Mouse (Mus musculus) ES-E14 (cell line): ENCODE measurements around the gene N4bp1. TPM values are rescaled to one million over a fixed set of nuclear protein-coding genes. Genes with fewer than 3 reads are reported as not detected.

Experiments
- DNase-seq: peaks from one replicate; pipeline ENCODE4 v3.0.0-alpha.2; 2013; ENCODE audit warnings: low read depth, low spot score
- H3K27ac ChIP-seq: 2 replicates; pipeline ENCODE4 v1.5.1; 2012; ENCODE audit warnings: low read depth, mild to moderate bottlenecking, low read length, moderate library complexity, mixed read lengths; ENCODE audit not compliant: poor library complexity, insufficient read depth, severe bottlenecking
- H3K36me3 ChIP-seq: 2 replicates; pipeline ENCODE4 v1.6.1; 2012; ENCODE audit warnings: mild to moderate bottlenecking, low read length, moderate library complexity, mixed read lengths; ENCODE audit not compliant: control insufficient read depth, poor library complexity, insufficient read depth, severe bottlenecking
- H3K4me1 ChIP-seq, 2 experiments: fragments of 150-350 bp in 1 of 2; sonication (generic) in 1 of 2; 2 replicates each; pipeline ENCODE4 v1.6.1; 2012; ENCODE audit warnings: low read length in 2 of 2, mild to moderate bottlenecking in 1 of 2, mixed read lengths in 1 of 2; ENCODE audit not compliant: control insufficient read depth in 2 of 2, insufficient read depth in 2 of 2, poor library complexity in 1 of 2
- H3K4me3 ChIP-seq, 2 experiments: fragments of 150-350 bp in 1 of 2; sonication (generic) in 1 of 2; 2 replicates each; pipeline ENCODE4 v1.5.1; 2012; ENCODE audit warnings: low read length in 2 of 2, low read depth in 1 of 2, mild to moderate bottlenecking in 1 of 2, mixed read lengths in 1 of 2; ENCODE audit not compliant: insufficient read depth in 1 of 2, poor library complexity in 1 of 2, severe bottlenecking in 1 of 2
- H3K9ac ChIP-seq: 2 replicates; pipeline ENCODE4 v1.6.1; 2012; ENCODE audit warnings: low read depth, mild to moderate bottlenecking, low read length, mixed read lengths; ENCODE audit not compliant: poor library complexity, insufficient read depth, severe bottlenecking
- H3K9me3 ChIP-seq: fragments of 150-350 bp; sonication (generic); 2 replicates; pipeline ENCODE4 v1.6.1; 2012; ENCODE audit warnings: low read depth, mild to moderate bottlenecking, low read length; ENCODE audit not compliant: control insufficient read depth, insufficient read depth
- CHD2 ChIP-seq: IDR thresholded peaks from 2 replicates; pipeline ENCODE4 v1.6.1; 2014; ENCODE audit warnings: mild to moderate bottlenecking, low read depth, low read length, inconsistent platforms
- HCFC1 ChIP-seq: IDR thresholded peaks from 2 replicates; pipeline ENCODE4 v1.6.1; 2012; ENCODE audit warnings: low read length, inconsistent platforms, borderline replicate concordance; ENCODE audit not compliant: insufficient read depth
- MAFK ChIP-seq: IDR thresholded peaks from 2 replicates; pipeline ENCODE4 v1.6.1; 2014; ENCODE audit warnings: mild to moderate bottlenecking, low read depth, low read length, inconsistent platforms; ENCODE audit not compliant: insufficient read depth
- ZC3H11A ChIP-seq: IDR thresholded peaks from 2 replicates; pipeline ENCODE4 v1.6.1; 2012; ENCODE audit warnings: low read depth, mild to moderate bottlenecking, inconsistent platforms, low read length, borderline replicate concordance
- ZNF384 ChIP-seq: IDR thresholded peaks from 2 replicates; pipeline ENCODE4 v1.6.1; 2012; ENCODE audit warnings: low read depth, low read length, inconsistent platforms
- in situ Hi-C, 2 experiments: fragments of 600-800 bp; cut with MboI; formaldehyde crosslinking; loops; one replicate each; pipeline ENCODE4 v1.15.1; 2025; ENCODE audit warnings: low sequenced_read_pairs in 2 of 2, inconsistent platforms in 1 of 2; ENCODE audit not compliant: unreplicated experiment in 2 of 2
- total RNA-seq: library from RNA; depleted of rRNA; stranded (reverse); fragments of 300-350 nt; gene quantifications from 2 replicates; pipeline ENCODE4 v1.2.3, GENCODE M21; 2012

The N4bp1 gene
- total RNA-seq, 1 experiment: 40.2 TPM

DNA sequence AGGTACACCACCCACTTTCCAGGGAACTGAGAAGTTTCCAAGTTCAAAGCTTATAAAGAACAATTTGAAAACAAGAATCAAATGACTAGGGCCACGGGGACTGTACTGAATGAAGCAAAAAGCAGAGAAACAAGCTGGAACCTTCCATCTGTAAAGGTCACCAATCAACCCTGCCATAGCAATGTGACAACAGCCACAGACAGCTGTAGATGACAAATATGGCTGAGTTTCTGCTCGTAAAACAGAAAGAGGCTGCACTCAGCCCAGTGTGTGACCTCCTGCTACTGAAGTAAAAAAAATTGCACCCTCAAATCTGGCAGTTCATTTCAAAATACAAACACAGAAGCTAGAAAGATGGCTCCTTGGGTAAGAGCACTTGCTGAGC is 31.1 kb downstream of the N4bp1 start:
- no peak for DNase-seq
- Histone ChIP-seq H3K4me1 (peaks cover 9 to 19% of the 10 kb centered on the region in 2 experiments), H3K36me3 (peaks cover 34% of the 10 kb centered on the region), H3K4me3 (no peak overlapping the region), H3K27ac (no peak overlapping the region), H3K9ac (no peak overlapping the region), H3K9me3 (no peaks in the 10 kb centered on the region)
- no peak for TF ChIP-seq ZNF384
- no peak for TF ChIP-seq ZC3H11A
- TF ChIP-seq MAFK: no peak
- TF ChIP-seq CHD2: no peak
- TF ChIP-seq HCFC1: no peak
- in situ Hi-C loops: no loop called here

DNA sequence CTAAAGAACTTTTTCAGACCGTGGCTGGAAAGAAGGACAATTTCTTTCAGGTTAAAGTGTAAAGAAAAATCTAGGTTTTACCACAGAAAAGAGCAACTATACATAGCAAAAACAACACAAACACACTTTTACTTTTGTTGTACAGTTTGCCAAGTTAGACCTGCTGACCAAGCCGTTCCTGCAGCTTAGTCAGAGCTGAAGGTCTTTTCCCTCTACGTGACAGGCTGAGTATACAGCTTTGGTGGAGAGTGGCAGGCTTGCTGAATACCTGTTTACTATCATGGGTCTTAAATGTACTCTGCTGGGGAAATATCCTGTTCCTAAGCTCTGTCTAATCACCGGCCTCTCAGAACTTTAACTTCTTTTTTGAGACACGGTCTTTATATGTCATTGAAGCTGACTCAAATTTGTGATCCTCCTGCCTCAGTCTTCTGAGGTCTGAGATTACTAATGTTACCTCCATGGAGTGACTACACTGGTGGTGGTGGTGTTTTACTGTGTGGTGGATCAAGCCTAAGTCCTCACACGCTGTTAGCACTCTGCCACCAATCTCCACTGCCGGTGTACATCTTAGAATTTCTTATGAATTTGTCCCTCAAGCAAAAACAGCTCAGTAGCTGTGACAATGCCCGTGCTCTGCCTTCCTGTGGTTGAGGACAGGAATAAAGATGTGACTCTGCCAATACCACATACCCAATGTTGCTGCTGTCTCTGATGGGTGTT is 31.6 kb downstream of the N4bp1 start:
- no peak overlapping the region for H3K27ac ChIP-seq
- H3K9ac ChIP-seq: no peak overlapping the region
- H3K4me1 ChIP-seq: peaks cover 9 to 19% of the 10 kb centered on the region in 2 experiments
- H3K36me3 ChIP-seq: peaks cover 35% of the 10 kb centered on the region
- H3K9me3 ChIP-seq: no peaks in the 10 kb centered on the region
- TF ChIP-seq ZNF384: no peak
- no peak for TF ChIP-seq ZC3H11A
- TF ChIP-seq CHD2: no peak
- no peak for TF ChIP-seq MAFK
- no peak for TF ChIP-seq HCFC1
- no peak for DNase-seq
- in situ Hi-C loops: no loop called here
- H3K4me3 ChIP-seq: no peak overlapping the region

DNA sequence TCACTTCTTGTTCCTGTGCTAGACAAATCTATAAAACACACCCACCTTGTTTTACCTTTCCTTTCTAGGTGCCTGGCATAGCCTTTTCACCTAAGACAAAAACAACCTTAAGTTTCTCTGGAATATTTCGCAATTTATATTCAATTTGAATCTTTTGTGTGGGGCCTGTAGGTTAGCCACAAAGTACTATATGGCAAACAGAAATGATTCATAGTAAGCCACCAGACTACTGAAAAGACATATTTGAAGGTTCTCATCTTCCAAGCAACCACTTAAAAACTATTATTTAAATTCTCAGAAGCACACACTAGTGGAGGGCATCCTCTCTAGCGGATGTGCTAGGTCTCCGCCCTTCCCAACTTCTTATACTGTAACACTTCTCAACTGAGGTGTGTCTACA is 32.6 kb downstream of the N4bp1 start:
- in situ Hi-C loops: no loop called here
- H3K27ac ChIP-seq: no peak overlapping the region

DNA sequence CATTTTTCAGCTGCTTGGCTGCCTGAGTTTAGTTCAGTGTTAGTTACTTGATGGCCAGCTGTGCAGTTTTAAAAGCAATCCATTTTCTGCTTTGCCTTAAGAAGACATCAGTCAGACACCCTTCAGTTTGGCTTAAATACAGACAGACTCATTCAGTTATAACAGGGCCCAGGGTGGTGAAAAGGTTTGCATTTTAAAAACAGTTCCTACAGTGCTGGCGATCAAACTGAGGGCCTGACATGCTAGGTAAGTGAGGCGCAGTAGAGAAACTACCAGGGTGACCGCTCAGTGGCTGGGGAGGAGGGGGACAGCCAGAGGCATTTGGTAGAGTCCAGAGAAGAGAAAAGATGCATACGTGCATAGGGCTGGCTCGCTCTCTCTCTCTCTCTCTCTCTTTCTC is 36.2 kb downstream of the N4bp1 start:
- no peaks in the 10 kb centered on the region for H3K9me3 ChIP-seq
- no peak overlapping the region for H3K9ac ChIP-seq
- in situ Hi-C loops: no loop called here
- H3K36me3 ChIP-seq: peaks cover 54% of the 10 kb centered on the region
- H3K4me3 ChIP-seq: no peak overlapping the region
- H3K4me1 ChIP-seq: no peaks in the 10 kb centered on the region
- DNase-seq: no peak
- H3K27ac ChIP-seq: no peak overlapping the region
- TF ChIP-seq CHD2 (no peak), HCFC1 (no peak), ZNF384 (no peak), ZC3H11A (no peak), MAFK (no peak)

More for the DNA sequence above, 32.6 kb downstream of the N4bp1 start:
- peaks cover 9 to 13% of the 10 kb centered on the region in 2 experiments for H3K4me1 ChIP-seq
- TF ChIP-seq MAFK: no peak
- TF ChIP-seq CHD2: no peak
- no peak for TF ChIP-seq ZC3H11A
- no peak for TF ChIP-seq HCFC1
- TF ChIP-seq ZNF384: no peak
- no peak overlapping the region for H3K4me3 ChIP-seq
- no peak overlapping the region for H3K9ac ChIP-seq
- peaks cover 40% of the 10 kb centered on the region for H3K36me3 ChIP-seq
- no peaks in the 10 kb centered on the region for H3K9me3 ChIP-seq
- no peak for DNase-seq
